Mouse (Mus musculus): Measurements from ENCODE around the gene Ccnt1. TPM values are rescaled to one million over a fixed set of nuclear protein-coding genes. Genes with fewer than 3 reads are reported as not detected.
"Not testable (repeated sequence)": the region's sequence is repeated elsewhere in the genome, so short reads cannot be mapped to it uniquely, and the experiment has no call there.

Ccnt1 gene
- polyA plus RNA-seq, 1 experiment from 2014 or later: 46.7 TPM

DNA sequence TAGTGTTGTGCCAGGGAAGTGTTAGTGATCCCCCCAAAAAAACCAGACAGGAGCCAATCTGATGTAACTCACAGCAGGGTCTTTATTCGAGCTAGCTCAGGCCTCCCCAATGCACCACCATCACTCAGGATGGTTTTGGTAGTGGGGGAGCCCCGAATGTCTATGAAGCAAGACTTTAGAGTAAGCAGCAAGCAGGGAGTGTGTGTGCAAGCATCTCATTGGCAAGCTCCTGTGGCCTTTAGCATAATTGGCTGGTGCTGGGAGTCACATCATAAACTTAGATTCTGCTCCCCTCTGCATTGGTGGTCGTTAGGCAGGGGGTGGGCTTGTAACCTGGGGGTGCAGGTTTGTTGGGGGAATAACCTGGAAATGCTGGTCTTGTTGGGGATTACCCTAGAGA is 57.0 kb downstream of the Ccnt1 start:
- WGBS: 70% methylated on average over 3 of the region's 3 CpGs
- not testable (repeated sequence) for ATAC-seq (ENCODE audit: insufficient read depth, low FRiP score, low read depth); H3K9ac ChIP-seq; H3K9me3 ChIP-seq; H3K4me3 ChIP-seq (replicated peaks); H3K27ac ChIP-seq; H3K4me1 ChIP-seq; H3K4me2 ChIP-seq; H3K27me3 ChIP-seq (replicated peaks); H3K36me3 ChIP-seq

DNA sequence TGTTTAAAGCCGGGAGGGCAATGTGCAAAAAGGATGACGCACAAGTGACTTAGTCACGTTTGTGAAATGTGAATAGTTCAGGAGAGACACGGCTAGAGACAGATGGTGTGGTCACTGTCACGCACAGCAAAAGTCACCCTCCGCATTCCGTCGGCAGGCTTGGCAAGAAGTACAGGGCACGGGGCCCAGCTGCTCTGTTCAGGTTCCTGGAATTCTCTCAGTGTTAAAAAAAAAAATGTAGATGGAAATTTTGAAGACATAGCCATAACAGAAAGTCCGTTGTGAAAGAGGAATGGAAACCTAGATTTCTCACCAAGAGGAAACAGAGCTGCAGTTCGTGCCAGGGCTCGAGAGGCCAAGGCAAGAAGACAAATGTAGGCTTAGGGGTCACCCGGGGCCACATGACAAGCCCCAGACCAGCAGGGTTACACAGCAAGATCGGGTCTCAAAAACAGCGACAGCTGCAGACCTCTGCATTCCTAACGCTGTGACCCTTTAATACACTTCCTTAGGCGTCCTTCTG is 57.9 kb downstream of the Ccnt1 start:
- Histone ChIP-seq H3K4me2 (no peak overlapping the region), H3K9ac (no peak overlapping the region), H3K9me3 (no peaks in the 10 kb centered on the region), H3K4me1 (peaks cover 4% of the 10 kb centered on the region), H3K36me3 (no peaks in the 10 kb centered on the region), H3K27me3 (replicated peaks) (no peaks in the 10 kb centered on the region), H3K27ac (no peak overlapping the region), H3K4me3 (replicated peaks) (no peak overlapping the region)
- ATAC-seq (ENCODE audit: insufficient read depth, low FRiP score, low read depth): no peak
- 29% methylated on average over 17 of the region's 17 CpGs for WGBS

DNA sequence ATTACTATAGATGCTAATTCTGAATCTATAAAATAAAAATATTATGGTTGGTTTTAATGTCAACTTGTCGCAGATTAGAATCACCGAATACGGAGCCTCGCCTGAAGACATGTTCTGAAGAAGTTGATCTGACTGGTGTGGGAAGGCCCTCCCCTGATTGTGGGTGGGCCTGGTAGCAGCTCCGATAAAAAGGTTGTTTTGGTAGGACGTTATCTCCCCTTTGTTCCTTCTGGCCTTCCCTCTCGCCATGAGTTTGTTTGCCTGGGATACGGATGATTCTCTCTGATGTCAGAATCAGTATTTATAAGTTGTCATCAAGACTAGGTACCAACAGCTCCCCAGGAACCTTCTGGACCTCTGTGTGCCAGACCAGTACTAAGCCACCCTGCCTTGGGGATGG is 58.5 kb downstream of the Ccnt1 start:
- Histone ChIP-seq H3K27ac (no peak overlapping the region), H3K4me2 (no peak overlapping the region), H3K9me3 (no peaks in the 10 kb centered on the region), H3K4me3 (replicated peaks) (no peak overlapping the region), H3K36me3 (no peaks in the 10 kb centered on the region), H3K27me3 (replicated peaks) (no peaks in the 10 kb centered on the region), H3K4me1 (peaks cover 4% of the 10 kb centered on the region), H3K9ac (no peak overlapping the region)
- ATAC-seq (ENCODE audit: insufficient read depth, low FRiP score, low read depth): no peak
- 57% methylated on average over 8 of the region's 8 CpGs for WGBS

DNA sequence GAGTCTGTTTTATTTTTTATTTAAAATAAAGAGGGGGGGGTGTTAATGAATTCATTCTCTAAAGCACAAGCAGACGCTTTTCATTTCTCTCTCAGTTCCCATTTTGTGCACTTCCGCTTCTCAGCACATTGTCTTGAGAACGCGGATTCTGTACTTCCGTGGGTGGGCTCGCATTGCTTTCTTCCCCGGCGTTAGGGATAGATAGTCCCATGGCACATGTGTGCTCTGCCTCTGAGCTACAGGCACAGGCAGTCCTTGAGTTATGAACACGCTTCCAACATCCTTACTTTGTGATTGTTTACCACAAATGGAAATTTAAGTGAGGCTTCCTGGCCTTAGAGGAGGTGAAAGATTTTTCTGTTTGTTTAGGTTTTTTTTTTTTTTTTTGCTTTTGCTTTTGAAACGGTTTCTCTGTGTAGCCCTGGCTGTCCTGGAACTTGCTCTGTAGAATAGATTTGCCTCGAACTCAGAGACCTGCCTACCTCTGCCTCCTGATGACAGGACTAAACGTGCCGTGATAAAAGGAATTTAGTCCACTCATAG is 59.3 kb downstream of the Ccnt1 start:
- 63% methylated on average over 13 of the region's 13 CpGs for WGBS
- Histone ChIP-seq H3K4me1 (peaks cover 4% of the 10 kb centered on the region), H3K4me3 (replicated peaks) (no peak overlapping the region), H3K9ac (no peak overlapping the region), H3K36me3 (no peaks in the 10 kb centered on the region), H3K27me3 (replicated peaks) (no peaks in the 10 kb centered on the region), H3K4me2 (peak overlapping the region; percentile 48; the same call in 1 of the 2 replicates), H3K9me3 (no peaks in the 10 kb centered on the region), H3K27ac (no peak overlapping the region)
- ATAC-seq (ENCODE audit: insufficient read depth, low FRiP score, low read depth): no peak

DNA sequence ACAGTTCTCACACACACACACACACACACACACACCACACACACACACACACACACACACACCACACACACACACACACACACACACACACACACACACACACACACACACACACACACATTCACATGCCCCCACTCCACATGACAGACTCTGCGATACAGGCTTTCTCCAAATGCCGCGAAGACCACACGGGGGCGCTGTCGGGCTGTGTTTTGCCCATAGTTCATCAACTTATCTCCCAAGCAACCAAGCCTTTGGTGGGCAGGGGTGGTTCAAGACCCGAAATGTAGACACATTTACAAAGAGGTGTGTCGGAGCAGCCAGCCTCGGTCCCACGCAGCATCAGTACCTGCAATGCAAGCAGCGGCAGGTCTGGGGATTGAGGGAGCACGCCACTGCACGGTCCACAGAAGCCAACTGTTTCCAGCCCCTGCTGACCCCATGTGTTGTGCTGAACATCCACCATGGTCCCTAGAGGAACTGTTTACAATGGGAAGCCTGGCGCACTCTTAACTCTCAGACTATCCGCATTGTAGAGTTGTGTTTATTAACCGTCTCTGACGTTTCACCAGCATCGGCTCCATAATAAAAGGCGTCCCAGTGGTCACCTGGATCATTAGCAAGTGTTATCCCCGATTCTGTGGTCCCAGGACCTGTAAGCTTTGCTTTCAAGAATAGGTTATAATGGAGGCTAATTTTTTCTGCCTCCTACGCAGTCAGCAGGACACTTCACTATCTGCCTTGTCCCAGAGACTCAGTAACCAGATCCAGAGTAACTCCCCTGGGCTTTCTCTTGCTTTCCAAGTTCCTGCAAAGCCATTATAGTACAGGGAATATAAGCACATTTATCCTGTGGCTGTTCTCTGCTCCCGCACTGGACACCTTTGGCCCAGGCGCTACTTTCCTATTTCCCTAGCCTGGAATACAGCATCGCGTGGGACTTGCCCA is 60.0 kb downstream of the Ccnt1 start:
- Histone ChIP-seq H3K36me3 (no peaks in the 10 kb centered on the region), H3K4me3 (replicated peaks) (peak overlapping the region; percentile 14; the same call in 1 of the 2 replicates), H3K4me2 (peak overlapping the region; percentile 48), H3K9ac (no peak overlapping the region), H3K9me3 (no peaks in the 10 kb centered on the region), H3K4me1 (peaks cover 4% of the 10 kb centered on the region), H3K27me3 (replicated peaks) (no peaks in the 10 kb centered on the region), H3K27ac (no peak overlapping the region)
- 25% methylated on average over 25 of the region's 25 CpGs for WGBS
- ATAC-seq (ENCODE audit: insufficient read depth, low FRiP score, low read depth): no peak

DNA sequence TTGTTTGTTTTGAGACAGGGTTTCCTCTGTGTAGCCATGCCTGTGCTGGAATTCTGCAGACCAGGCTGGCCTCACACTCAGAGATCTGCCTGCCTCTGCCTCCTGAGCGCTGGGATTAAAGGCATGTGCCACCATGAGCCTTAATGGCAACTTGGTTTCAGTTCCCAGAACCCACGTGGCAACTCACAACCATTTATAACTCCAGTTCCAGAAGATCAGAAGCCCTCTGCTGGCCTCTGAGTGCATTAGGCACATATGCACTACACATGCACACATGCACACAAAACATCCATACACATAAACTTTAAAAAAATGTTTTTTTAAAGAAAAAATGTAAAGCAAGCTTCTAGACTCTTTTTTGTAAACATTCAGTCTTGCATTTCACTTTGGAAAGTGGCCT is 61.3 kb downstream of the Ccnt1 start:
- H3K36me3 ChIP-seq: no peaks in the 10 kb centered on the region
- WGBS: 61% methylated on average over 2 of the region's 2 CpGs
- H3K4me2 ChIP-seq: no peak overlapping the region
- H3K9ac ChIP-seq: no peak overlapping the region
- no peak for ATAC-seq (ENCODE audit: insufficient read depth, low FRiP score, low read depth)
- no peak overlapping the region for H3K4me3 ChIP-seq (replicated peaks)
- peaks cover 4% of the 10 kb centered on the region for H3K4me1 ChIP-seq
- no peaks in the 10 kb centered on the region for H3K9me3 ChIP-seq
- H3K27me3 ChIP-seq (replicated peaks): no peaks in the 10 kb centered on the region
- no peak overlapping the region for H3K27ac ChIP-seq

DNA sequence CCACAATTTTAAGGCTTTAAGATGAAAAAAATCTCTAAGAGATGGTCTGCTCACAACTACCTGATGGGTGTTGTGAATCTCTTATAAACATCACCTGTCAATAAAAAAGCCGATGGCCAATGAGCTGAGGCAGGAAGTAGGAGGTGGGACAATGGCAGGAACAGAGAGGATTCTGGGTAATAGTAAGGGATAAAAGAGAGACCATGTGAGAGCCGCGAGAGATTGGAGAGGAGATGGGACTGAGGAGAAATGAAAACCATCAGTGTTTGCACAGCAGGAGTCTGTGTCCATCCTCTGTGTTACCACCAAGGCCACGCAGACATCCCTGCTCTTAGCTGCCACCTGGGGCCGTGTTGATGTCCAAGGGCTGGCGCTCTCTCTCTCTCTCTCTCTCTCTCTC is 63.4 kb downstream of the Ccnt1 start:
- Histone ChIP-seq H3K4me3 (replicated peaks) (no peak overlapping the region), H3K4me2 (no peak overlapping the region), H3K9me3 (no peaks in the 10 kb centered on the region), H3K27me3 (replicated peaks) (no peaks in the 10 kb centered on the region), H3K4me1 (peaks cover 4% of the 10 kb centered on the region), H3K27ac (no peak overlapping the region), H3K9ac (no peak overlapping the region), H3K36me3 (no peaks in the 10 kb centered on the region)
- ATAC-seq (ENCODE audit: insufficient read depth, low FRiP score, low read depth): no peak
- 87% methylated on average over 6 of the region's 6 CpGs for WGBS

DNA sequence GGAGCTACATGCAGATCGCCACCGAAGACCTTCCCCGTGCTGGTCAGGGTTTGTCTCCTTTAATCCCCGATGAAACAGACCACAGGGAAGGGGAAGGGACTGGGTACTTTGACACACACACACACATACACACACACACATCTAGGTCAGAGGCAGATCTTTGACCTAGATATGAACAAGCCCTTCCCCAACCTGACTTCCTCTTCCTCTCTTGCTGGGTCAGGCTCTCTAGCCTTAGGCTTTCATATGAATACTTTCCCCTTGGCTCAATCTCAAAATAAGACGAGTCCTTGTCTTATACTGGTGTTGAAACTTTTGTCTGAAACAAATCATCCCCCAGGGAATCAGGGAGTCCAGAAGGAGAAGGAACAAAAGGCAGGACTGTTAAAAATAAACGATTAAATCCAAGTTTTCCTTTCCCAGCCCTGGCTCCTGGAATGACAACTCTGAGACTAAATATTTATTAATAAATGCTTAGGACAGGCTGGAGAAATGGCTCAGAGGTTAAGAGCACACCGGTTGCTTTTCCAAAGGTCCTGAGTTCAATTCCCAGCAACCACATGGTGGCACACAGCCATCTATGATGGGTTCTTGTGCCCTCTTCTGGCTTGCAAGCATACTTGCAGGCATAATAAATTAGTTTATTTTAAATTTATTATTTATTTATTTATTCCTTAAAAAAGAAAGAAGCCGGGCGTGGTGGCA is 64.3 kb downstream of the Ccnt1 start:
- no peaks in the 10 kb centered on the region for H3K36me3 ChIP-seq
- 69% methylated on average over 9 of the region's 9 CpGs for WGBS

DNA sequence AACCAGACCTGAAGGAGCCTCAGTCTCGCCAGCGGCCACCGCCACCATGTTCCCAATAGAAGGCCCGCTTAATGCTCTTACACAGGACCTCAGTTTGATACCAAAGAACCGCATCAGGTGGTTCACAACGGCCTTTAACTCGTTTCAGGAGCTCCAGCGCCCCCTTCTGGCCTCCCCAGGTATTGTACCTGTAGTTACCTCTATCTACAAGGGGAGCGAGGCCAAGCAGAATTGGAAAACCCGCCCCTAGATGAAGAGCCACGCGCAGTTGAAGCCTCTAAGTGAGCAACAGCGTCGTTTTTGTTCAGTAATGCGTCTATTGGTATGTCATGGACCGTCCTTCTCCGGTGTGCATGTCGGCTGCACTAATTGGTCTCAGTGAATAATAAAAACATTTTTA is 66.2 kb downstream of the Ccnt1 start:
- no peak overlapping the region for H3K4me2 ChIP-seq
- no peaks in the 10 kb centered on the region for H3K27me3 ChIP-seq (replicated peaks)
- H3K4me1 ChIP-seq: no peaks in the 10 kb centered on the region
- H3K9ac ChIP-seq: no peak overlapping the region
- H3K4me3 ChIP-seq (replicated peaks): no peak overlapping the region
- H3K9me3 ChIP-seq: no peaks in the 10 kb centered on the region
- no peak overlapping the region for H3K27ac ChIP-seq
- 15% methylated on average over 18 of the region's 18 CpGs for WGBS
- H3K36me3 ChIP-seq: no peaks in the 10 kb centered on the region
- ATAC-seq (ENCODE audit: insufficient read depth, low FRiP score, low read depth): no peak

More for the DNA sequence above, 64.3 kb downstream of the Ccnt1 start:
- peaks cover 4% of the 10 kb centered on the region for H3K4me1 ChIP-seq
- ATAC-seq (ENCODE audit: insufficient read depth, low FRiP score, low read depth): no peak
- H3K27ac ChIP-seq: no peak overlapping the region
- H3K4me3 ChIP-seq (replicated peaks): no peak overlapping the region
- no peaks in the 10 kb centered on the region for H3K9me3 ChIP-seq
- H3K9ac ChIP-seq: no peak overlapping the region
- no peaks in the 10 kb centered on the region for H3K27me3 ChIP-seq (replicated peaks)
- H3K4me2 ChIP-seq: no peak overlapping the region

DNA sequence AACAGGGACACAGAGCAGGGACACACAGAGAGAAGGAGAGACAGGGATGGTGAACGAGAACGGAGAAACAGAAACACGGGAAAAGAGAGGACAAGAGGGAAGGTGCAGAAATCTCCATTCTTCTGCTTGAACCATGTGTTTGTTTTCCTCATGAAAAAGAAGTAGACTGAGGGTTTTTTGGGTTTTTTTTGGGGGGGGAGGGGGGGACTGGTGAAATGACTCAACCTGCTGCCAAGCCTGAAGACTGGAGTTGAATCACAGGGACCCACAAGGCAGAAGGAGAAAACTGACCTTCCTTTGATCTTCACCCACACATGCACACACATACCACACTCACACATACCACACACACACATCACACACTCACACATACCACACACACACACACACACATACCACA is 67.4 kb downstream of the Ccnt1 start:
- no peaks in the 10 kb centered on the region for H3K27me3 ChIP-seq (replicated peaks)
- no peak overlapping the region for H3K4me3 ChIP-seq (replicated peaks)
- H3K4me2 ChIP-seq: no peak overlapping the region
- H3K4me1 ChIP-seq: no peaks in the 10 kb centered on the region
- ATAC-seq (ENCODE audit: insufficient read depth, low FRiP score, low read depth): no peak
- 81% methylated on average over 3 of the region's 3 CpGs for WGBS
- no peak overlapping the region for H3K9ac ChIP-seq
- no peak overlapping the region for H3K27ac ChIP-seq
- H3K36me3 ChIP-seq: no peaks in the 10 kb centered on the region
- H3K9me3 ChIP-seq: no peaks in the 10 kb centered on the region

DNA sequence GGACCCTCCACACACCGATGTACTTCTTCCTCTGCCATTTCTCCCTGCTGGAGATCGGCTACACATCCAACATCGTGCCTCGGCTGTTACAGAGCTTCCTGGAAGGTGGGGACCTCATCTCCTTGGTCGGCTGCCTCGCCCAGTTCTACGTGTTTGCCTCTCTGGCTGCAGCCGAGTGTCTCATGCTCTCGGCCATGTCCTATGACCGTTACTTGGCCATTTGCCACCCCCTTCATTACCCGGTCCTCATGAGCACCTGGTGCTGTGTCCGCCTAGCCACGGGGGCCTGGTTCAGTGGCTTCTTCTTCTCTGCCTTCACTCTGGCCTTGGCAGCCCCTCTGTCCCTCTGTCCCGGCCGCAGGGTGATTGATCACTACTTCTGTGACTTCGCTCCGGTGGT is 73.1 kb downstream of the Ccnt1 start:
- Histone ChIP-seq H3K9me3 (no peaks in the 10 kb centered on the region), H3K9ac (no peak overlapping the region), H3K27ac (no peak overlapping the region), H3K27me3 (replicated peaks) (no peaks in the 10 kb centered on the region), H3K4me1 (no peaks in the 10 kb centered on the region), H3K36me3 (no peaks in the 10 kb centered on the region), H3K4me2 (no peak overlapping the region), H3K4me3 (replicated peaks) (no peak overlapping the region)
- ATAC-seq (ENCODE audit: insufficient read depth, low FRiP score, low read depth): no peak
- 79% methylated on average over 17 of the region's 17 CpGs for WGBS

DNA sequence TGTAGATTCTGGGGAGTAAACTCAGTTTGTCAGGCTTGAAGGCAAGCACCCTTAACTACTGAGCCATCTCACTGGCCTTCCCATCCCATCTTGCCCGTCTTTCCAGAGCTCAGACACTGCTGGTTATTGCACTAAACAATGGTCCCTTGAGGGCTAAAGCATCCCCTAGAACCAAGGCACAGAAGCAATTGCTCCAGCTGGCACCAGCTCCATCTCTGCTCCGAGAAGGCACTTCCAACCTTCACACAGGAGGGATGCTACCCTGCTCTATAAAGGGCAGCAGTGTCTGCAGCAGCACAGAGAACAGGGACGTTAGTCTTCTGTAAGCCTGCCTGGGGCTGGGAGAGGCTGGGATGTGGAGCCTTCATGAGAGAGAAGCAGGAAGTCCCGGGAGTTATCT is 78.6 kb downstream of the Ccnt1 start, which contains the start of gene Olfr279:
Olfr279 (plus strand) TSS at position 301 of the 400 bp plus-strand sequence.
- 60% methylated on average over 4 of the region's 4 CpGs for WGBS
- no peak for ATAC-seq (ENCODE audit: insufficient read depth, low FRiP score, low read depth)

More for the DNA sequence above, 78.6 kb downstream of the Ccnt1 start, which contains the start of gene Olfr279:
- H3K4me2 ChIP-seq: no peak within 1 kb of the TSS
- H3K9me3 ChIP-seq: no peaks in the 10 kb centered on the region
- no peak within 1 kb of the TSS for H3K9ac ChIP-seq
- H3K4me1 ChIP-seq: no peaks in the 10 kb centered on the region
- H3K4me3 ChIP-seq (replicated peaks): no peak within 1 kb of the TSS
- no peaks in the 10 kb centered on the region for H3K36me3 ChIP-seq
- H3K27ac ChIP-seq: no peak within 1 kb of the TSS
- no peaks in the 10 kb centered on the region for H3K27me3 ChIP-seq (replicated peaks)
